Mouse (Mus musculus): ENCODE data around the gene Olfr799. TPM values are rescaled to one million over a fixed set of nuclear protein-coding genes. Genes with fewer than 3 reads are reported as not detected.

The Olfr799 gene
- polyA plus RNA-seq, 1 experiment from 2014 or later: not detected

Other genes with a start within 250 kb of the Olfr799 start
- not detected in 2 replicates for gene Olfr785, start 232.1 kb upstream of the Olfr799 start, polyA plus RNA-seq (2015; fragmentation: Nextera tagmentation; extraction: Ambion mirVana)
- not detected in 2 replicates for gene Olfr786, start 210.2 kb upstream of the Olfr799 start, polyA plus RNA-seq (2015; fragmentation: Nextera tagmentation; extraction: Ambion mirVana)
- gene Olfr787, start 175.6 kb upstream of the Olfr799 start, polyA plus RNA-seq (2015; fragmentation: Nextera tagmentation; extraction: Ambion mirVana): not detected in 2 replicates
- gene Olfr788, start 166.5 kb upstream of the Olfr799 start, polyA plus RNA-seq (2015; fragmentation: Nextera tagmentation; extraction: Ambion mirVana): not detected in 2 replicates
- not detected in 2 replicates for gene Olfr789, start 152.7 kb upstream of the Olfr799 start, polyA plus RNA-seq (2015; fragmentation: Nextera tagmentation; extraction: Ambion mirVana)
- not detected in 2 replicates for gene Olfr790, start 139.0 kb upstream of the Olfr799 start, polyA plus RNA-seq (2015; fragmentation: Nextera tagmentation; extraction: Ambion mirVana)
- not detected in 2 replicates for gene Olfr791, start 115.7 kb upstream of the Olfr799 start, polyA plus RNA-seq (2015; fragmentation: Nextera tagmentation; extraction: Ambion mirVana)
- not detected in 2 replicates for gene Olfr792, start 98.3 kb upstream of the Olfr799 start, polyA plus RNA-seq (2015; fragmentation: Nextera tagmentation; extraction: Ambion mirVana)
- not detected in 2 replicates for gene Olfr794, start 69.8 kb upstream of the Olfr799 start, polyA plus RNA-seq (2015; fragmentation: Nextera tagmentation; extraction: Ambion mirVana)
- not detected in 2 replicates for gene Olfr796, start 24.9 kb upstream of the Olfr799 start, polyA plus RNA-seq (2015; fragmentation: Nextera tagmentation; extraction: Ambion mirVana)
- not detected in 2 replicates for gene Olfr798, start 9.6 kb upstream of the Olfr799 start, polyA plus RNA-seq (2015; fragmentation: Nextera tagmentation; extraction: Ambion mirVana)
- gene Olfr800, start 20.2 kb downstream of the Olfr799 start, polyA plus RNA-seq (2015; fragmentation: Nextera tagmentation; extraction: Ambion mirVana): not detected in 2 replicates
- not detected in 2 replicates for gene Olfr801, start 36.4 kb downstream of the Olfr799 start, polyA plus RNA-seq (2015; fragmentation: Nextera tagmentation; extraction: Ambion mirVana)
- gene Olfr802, start 50.7 kb downstream of the Olfr799 start, polyA plus RNA-seq (2015; fragmentation: Nextera tagmentation; extraction: Ambion mirVana): not detected in 2 replicates
- not detected in 2 replicates for gene Olfr803, start 56.8 kb downstream of the Olfr799 start, polyA plus RNA-seq (2015; fragmentation: Nextera tagmentation; extraction: Ambion mirVana)
- not detected in 2 replicates for gene Olfr804, start 65.7 kb downstream of the Olfr799 start, polyA plus RNA-seq (2015; fragmentation: Nextera tagmentation; extraction: Ambion mirVana)
- not detected in 2 replicates for gene Olfr805, start 91.9 kb downstream of the Olfr799 start, polyA plus RNA-seq (2015; fragmentation: Nextera tagmentation; extraction: Ambion mirVana)
- not detected in 2 replicates for gene Olfr806, start 104.4 kb downstream of the Olfr799 start, polyA plus RNA-seq (2015; fragmentation: Nextera tagmentation; extraction: Ambion mirVana)
- gene Olfr807, start 120.3 kb downstream of the Olfr799 start, polyA plus RNA-seq (2015; fragmentation: Nextera tagmentation; extraction: Ambion mirVana): not detected in 2 replicates
- not detected in 2 replicates for gene Olfr808, start 128.0 kb downstream of the Olfr799 start, polyA plus RNA-seq (2015; fragmentation: Nextera tagmentation; extraction: Ambion mirVana)
- gene Olfr809, start 137.2 kb downstream of the Olfr799 start, polyA plus RNA-seq (2015; fragmentation: Nextera tagmentation; extraction: Ambion mirVana): not detected in 2 replicates
- not detected in 2 replicates for gene Olfr810, start 157.4 kb downstream of the Olfr799 start, polyA plus RNA-seq (2015; fragmentation: Nextera tagmentation; extraction: Ambion mirVana)
- not detected in 2 replicates for gene Olfr811, start 166.9 kb downstream of the Olfr799 start, polyA plus RNA-seq (2015; fragmentation: Nextera tagmentation; extraction: Ambion mirVana)
- gene Olfr812, start 208.6 kb downstream of the Olfr799 start, polyA plus RNA-seq (2015; fragmentation: Nextera tagmentation; extraction: Ambion mirVana): not detected in 2 replicates
- gene Olfr813, start 217.9 kb downstream of the Olfr799 start, polyA plus RNA-seq (2015; fragmentation: Nextera tagmentation; extraction: Ambion mirVana): not detected in 2 replicates
- not detected in 2 replicates for gene Olfr814, start 242.4 kb downstream of the Olfr799 start, polyA plus RNA-seq (2015; fragmentation: Nextera tagmentation; extraction: Ambion mirVana)